Mouse (Mus musculus): ENCODE measurements around the gene Zfp750.
A peak's percentile ranks its signal among the peaks of the same experiment; 100 is the strongest.

The Zfp750 gene

GRCm38 (mm10) chr11:121522156-121522762 lies 3.1 kb upstream of the Zfp750 start:
- peaks cover 10% of the 10 kb centered on the region; the same call in 1 of the 2 replicates for H3K36me3 ChIP-seq (ENCODE audit: insufficient read depth, low read length)
- H3K4me3 ChIP-seq (replicated peaks; ENCODE audit: low read length), result no peak overlapping the region
- H3K4me1 ChIP-seq (replicated peaks; ENCODE audit: low read depth, low read length), result peaks cover 59% of the 10 kb centered on the region
- H3K27me3 ChIP-seq (ENCODE audit: insufficient read depth, low read length), result no peaks in the 10 kb centered on the region
- TF ChIP-seq NANOG (IDR thresholded peaks at IDR 0.05; ENCODE audit: borderline replicate concordance, low read length) (no peak), CTCF (conservative IDR thresholded peaks at IDR 0.05; ENCODE audit: low read length) (no peak), POU5F1 (IDR thresholded peaks at IDR 0.05; ENCODE audit: borderline replicate concordance, low read length) (no peak)
- H3K9me3 ChIP-seq (ENCODE audit: low read length), result no peaks in the 10 kb centered on the region

GRCm38 (mm10) chr11:121520761-121521160 lies 1.6 kb upstream of the Zfp750 start:
- H3K4me3 ChIP-seq (replicated peaks; ENCODE audit: low read length), result peak overlapping the region; percentile 35
- no peaks in the 10 kb centered on the region for H3K9me3 ChIP-seq (ENCODE audit: low read length)
- H3K36me3 ChIP-seq (ENCODE audit: insufficient read depth, low read length), result peaks cover 17% of the 10 kb centered on the region; the same call in 1 of the 2 replicates
- peaks cover 72% of the 10 kb centered on the region for H3K4me1 ChIP-seq (replicated peaks; ENCODE audit: low read depth, low read length)
- TF ChIP-seq NANOG (IDR thresholded peaks at IDR 0.05; ENCODE audit: borderline replicate concordance, low read length), result no peak
- no peak for TF ChIP-seq POU5F1 (IDR thresholded peaks at IDR 0.05; ENCODE audit: borderline replicate concordance, low read length)
- no peak for TF ChIP-seq CTCF (conservative IDR thresholded peaks at IDR 0.05; ENCODE audit: low read length)
- H3K27me3 ChIP-seq (ENCODE audit: insufficient read depth, low read length), result no peaks in the 10 kb centered on the region

- TF ChIP-seq NANOG (IDR thresholded peaks at IDR 0.05; ENCODE audit: borderline replicate concordance, low read length) (no peak), POU5F1 (IDR thresholded peaks at IDR 0.05; ENCODE audit: borderline replicate concordance, low read length) (no peak)
- Histone ChIP-seq H3K4me3 (replicated peaks; ENCODE audit: low read length) (peak overlapping the region; percentile 73), H3K36me3 (ENCODE audit: insufficient read depth, low read length) (peaks cover 24% of the 10 kb centered on the region; the same call in 1 of the 2 replicates), H3K9me3 (ENCODE audit: low read length) (no peaks in the 10 kb centered on the region), H3K4me1 (replicated peaks; ENCODE audit: low read depth, low read length) (peaks cover 74% of the 10 kb centered on the region), H3K27me3 (ENCODE audit: insufficient read depth, low read length) (no peaks in the 10 kb centered on the region)
These were observed 570 bp upstream of the Zfp750 start for GRCm38 (mm10) chr11:121519703-121520102.

DNA sequence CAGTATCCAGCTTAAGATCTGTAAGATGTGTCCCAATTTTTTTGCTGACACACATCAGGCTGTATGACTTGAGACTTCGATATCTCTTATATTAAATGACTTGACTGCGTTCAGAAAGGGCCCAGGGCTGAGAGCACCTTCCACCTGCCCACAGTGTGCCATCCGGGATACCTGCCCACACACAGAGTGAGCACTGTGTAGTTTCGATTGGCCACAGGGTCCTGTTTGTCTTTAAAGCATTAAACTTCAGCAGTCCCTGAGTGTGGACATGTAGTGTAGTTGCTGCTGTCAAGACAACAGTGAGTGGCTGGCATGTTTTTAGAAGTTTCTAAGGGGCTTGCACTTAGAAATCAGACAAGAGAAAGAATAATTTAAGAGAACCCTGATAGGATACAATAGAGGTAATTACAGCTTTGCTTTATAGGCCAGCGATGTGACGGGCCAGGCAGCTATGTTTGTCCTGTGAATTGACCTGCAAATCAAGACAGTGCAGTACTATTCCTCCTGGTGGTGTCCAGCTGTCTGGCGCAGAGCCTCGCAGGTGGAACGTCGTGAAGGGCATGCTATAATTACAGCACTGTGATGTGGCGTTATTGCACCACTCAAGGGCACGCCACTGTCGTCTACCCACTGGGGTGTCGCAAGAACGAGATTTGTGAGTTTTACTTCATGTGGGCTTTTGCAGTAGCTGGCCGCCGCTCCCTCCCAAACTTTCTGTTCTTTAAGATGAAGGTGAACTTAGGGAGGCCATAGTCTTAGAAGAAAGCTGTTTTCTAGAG lies 1.3 kb downstream of the Zfp750 start:
- no peak for TF ChIP-seq CTCF (conservative IDR thresholded peaks at IDR 0.05; ENCODE audit: low read length)

GRCm38 (mm10) chr11:121516906-121517305 lies 2.2 kb downstream of the Zfp750 start:
- Histone ChIP-seq H3K27me3 (ENCODE audit: insufficient read depth, low read length) (no peaks in the 10 kb centered on the region), H3K36me3 (ENCODE audit: insufficient read depth, low read length) (peaks cover 48% of the 10 kb centered on the region), H3K4me3 (replicated peaks; ENCODE audit: low read length) (no peak overlapping the region), H3K4me1 (replicated peaks; ENCODE audit: low read depth, low read length) (peaks cover 72% of the 10 kb centered on the region), H3K9me3 (ENCODE audit: low read length) (no peaks in the 10 kb centered on the region)
- TF ChIP-seq POU5F1 (IDR thresholded peaks at IDR 0.05; ENCODE audit: borderline replicate concordance, low read length), result no peak
- no peak for TF ChIP-seq CTCF (conservative IDR thresholded peaks at IDR 0.05; ENCODE audit: low read length)
- TF ChIP-seq NANOG (IDR thresholded peaks at IDR 0.05; ENCODE audit: borderline replicate concordance, low read length), result no peak

More for the DNA sequence above, 1.3 kb downstream of the Zfp750 start:
- H3K36me3 ChIP-seq (ENCODE audit: insufficient read depth, low read length), result peaks cover 38% of the 10 kb centered on the region
- peaks cover 72% of the 10 kb centered on the region for H3K4me1 ChIP-seq (replicated peaks; ENCODE audit: low read depth, low read length)
- H3K27me3 ChIP-seq (ENCODE audit: insufficient read depth, low read length), result no peaks in the 10 kb centered on the region
- no peaks in the 10 kb centered on the region for H3K9me3 ChIP-seq (ENCODE audit: low read length)
- H3K4me3 ChIP-seq (replicated peaks; ENCODE audit: low read length), result peak overlapping the region; percentile 73

DNA sequence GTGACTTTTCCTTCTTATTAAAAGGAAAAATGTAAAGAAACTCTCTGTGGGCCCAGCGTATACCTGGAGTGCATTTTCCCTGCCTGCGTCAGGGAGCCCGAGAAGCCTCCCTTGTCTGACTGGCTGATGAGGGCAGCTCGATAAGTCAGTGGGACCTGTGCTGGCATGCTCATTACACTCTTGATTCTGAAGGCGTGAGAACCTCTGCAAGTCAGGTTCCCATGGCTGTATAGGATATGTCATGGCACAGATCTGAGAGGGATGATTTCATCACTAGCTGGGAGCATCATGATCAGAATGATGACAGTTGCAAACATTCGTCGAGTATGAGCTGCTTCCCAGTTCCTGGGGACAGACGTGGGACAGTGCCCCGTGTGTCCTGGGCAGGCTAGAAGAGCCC lies 3.1 kb downstream of the Zfp750 start:
- Histone ChIP-seq H3K27me3 (ENCODE audit: insufficient read depth, low read length) (no peaks in the 10 kb centered on the region), H3K36me3 (ENCODE audit: insufficient read depth, low read length) (peaks cover 57% of the 10 kb centered on the region), H3K4me1 (replicated peaks; ENCODE audit: low read depth, low read length) (peaks cover 67% of the 10 kb centered on the region), H3K9me3 (ENCODE audit: low read length) (no peaks in the 10 kb centered on the region), H3K4me3 (replicated peaks; ENCODE audit: low read length) (no peak overlapping the region)
- TF ChIP-seq NANOG (IDR thresholded peaks at IDR 0.05; ENCODE audit: borderline replicate concordance, low read length) (no peak), CTCF (conservative IDR thresholded peaks at IDR 0.05; ENCODE audit: low read length) (no peak), POU5F1 (IDR thresholded peaks at IDR 0.05; ENCODE audit: borderline replicate concordance, low read length) (no peak)

DNA sequence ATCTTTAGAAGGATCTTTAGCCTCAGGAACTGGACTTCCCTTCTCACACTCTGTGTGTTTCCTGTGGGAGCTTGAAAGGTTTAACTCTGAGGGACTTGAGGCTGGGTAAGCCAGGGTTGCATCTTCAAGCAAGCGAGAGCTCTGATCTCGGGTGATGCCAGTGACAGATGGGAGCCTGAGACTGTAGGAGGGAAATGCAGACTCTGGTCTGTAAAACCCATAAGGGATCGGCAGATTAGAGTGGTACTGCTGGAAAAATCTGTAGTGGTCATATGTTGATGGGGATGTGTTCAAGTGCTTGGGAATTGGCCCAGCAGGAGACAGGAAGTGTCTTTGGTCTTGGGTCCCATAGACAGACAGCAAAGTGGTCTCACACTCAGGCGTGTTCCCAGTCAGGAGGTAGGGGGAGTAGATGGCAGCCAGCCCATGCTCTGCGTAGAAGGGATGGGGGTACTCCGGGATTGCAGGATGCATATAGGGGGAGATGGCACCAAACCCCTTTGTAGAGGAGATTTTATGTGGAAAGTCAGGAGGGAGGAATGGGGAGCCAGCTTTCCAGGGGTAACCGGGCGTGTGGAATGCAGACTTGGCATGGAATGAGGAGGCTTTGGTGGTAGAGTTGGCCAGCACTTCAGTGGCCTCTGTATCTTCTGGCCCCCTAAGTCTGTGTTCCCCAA lies 6.1 kb downstream of the Zfp750 start:
- Histone ChIP-seq H3K36me3 (ENCODE audit: insufficient read depth, low read length) (peaks cover 76% of the 10 kb centered on the region), H3K9me3 (ENCODE audit: low read length) (no peaks in the 10 kb centered on the region), H3K4me3 (replicated peaks; ENCODE audit: low read length) (no peak overlapping the region), H3K27me3 (ENCODE audit: insufficient read depth, low read length) (no peaks in the 10 kb centered on the region), H3K4me1 (replicated peaks; ENCODE audit: low read depth, low read length) (peaks cover 41% of the 10 kb centered on the region)
- TF ChIP-seq NANOG (IDR thresholded peaks at IDR 0.05; ENCODE audit: borderline replicate concordance, low read length) (no peak), CTCF (conservative IDR thresholded peaks at IDR 0.05; ENCODE audit: low read length) (no peak), POU5F1 (IDR thresholded peaks at IDR 0.05; ENCODE audit: borderline replicate concordance, low read length) (no peak)

DNA sequence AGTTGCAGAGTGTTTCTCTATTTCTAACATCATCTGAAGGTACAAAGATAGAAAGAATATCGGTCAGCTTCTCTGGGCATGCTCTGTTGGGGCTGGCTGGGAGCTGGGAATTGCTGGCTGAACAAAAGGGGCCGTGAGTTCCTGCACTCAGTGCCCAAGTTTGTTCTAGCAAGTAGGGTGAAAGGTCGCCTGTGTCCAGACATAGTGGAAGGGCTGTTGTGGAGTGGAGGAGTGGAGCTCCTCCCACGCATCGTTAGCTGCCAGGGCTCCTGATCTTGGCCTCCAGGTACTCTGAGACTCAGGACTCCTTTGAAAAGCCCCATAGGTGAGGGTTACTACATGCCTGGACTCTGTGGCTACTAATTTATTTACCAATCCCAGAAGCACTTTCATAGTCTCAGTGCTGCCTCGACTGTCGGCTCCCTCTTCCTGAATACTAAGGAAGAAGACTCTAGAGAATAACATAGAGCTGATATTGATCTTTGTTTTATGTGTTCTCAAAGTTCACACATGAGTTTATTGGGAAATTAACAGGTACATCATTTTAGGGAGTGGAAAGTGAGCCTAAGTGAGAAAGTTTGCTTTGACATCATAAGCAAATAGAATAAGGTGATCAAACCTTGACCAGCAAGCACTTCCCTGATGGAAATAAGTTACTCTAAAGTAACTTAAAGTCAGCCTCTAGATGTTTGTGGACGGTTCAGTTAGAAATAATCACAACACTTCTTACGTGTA lies 8.5 kb downstream of the Zfp750 start:
- no peak for TF ChIP-seq CTCF (conservative IDR thresholded peaks at IDR 0.05; ENCODE audit: low read length)
- TF ChIP-seq POU5F1 (IDR thresholded peaks at IDR 0.05; ENCODE audit: borderline replicate concordance, low read length), result no peak
- no peak for TF ChIP-seq NANOG (IDR thresholded peaks at IDR 0.05; ENCODE audit: borderline replicate concordance, low read length)
- H3K4me1 ChIP-seq (replicated peaks; ENCODE audit: low read depth, low read length), result peaks cover 19% of the 10 kb centered on the region
- no peaks in the 10 kb centered on the region for H3K9me3 ChIP-seq (ENCODE audit: low read length)

More for the DNA sequence above, 8.5 kb downstream of the Zfp750 start:
- no peak overlapping the region for H3K4me3 ChIP-seq (replicated peaks; ENCODE audit: low read length)
- peaks cover 72% of the 10 kb centered on the region for H3K36me3 ChIP-seq (ENCODE audit: insufficient read depth, low read length)
- H3K27me3 ChIP-seq (ENCODE audit: insufficient read depth, low read length), result no peaks in the 10 kb centered on the region
